Mouse (Mus musculus): Measurements from ENCODE around the gene H60b. TPM values are rescaled to one million over a fixed set of nuclear protein-coding genes. Genes with fewer than 3 reads are reported as not detected.
"Not testable (repeated sequence)": the region's sequence is repeated elsewhere in the genome, so short reads cannot be mapped to it uniquely, and the experiment has no call there.

H60b gene
- total RNA-seq (2015) = not detected in 2 replicates
- not detected in 2 replicates for total RNA-seq (2017)

GRCm38 (mm10) chr10:22158310-22158999, at the start of gene H60b, which contains the start of gene Raet1e:
H60b (plus strand) TSS chr10:22158586.
Raet1e (plus strand) TSS chr10:22158569.
- ATAC-seq (ENCODE audit: poor library complexity, severe bottlenecking) = peak; percentile 92

GRCm38 (mm10) chr10:22140665-22141280, 17.6 kb upstream of the H60b start:
- ATAC-seq (ENCODE audit: poor library complexity, severe bottlenecking) = peak; percentile 56

- not testable (repeated sequence) for ATAC-seq (ENCODE audit: poor library complexity, severe bottlenecking)
Observed at GRCm38 (mm10) chr10:22142194-22142593, 16.2 kb upstream of the H60b start.

- ATAC-seq (ENCODE audit: poor library complexity, severe bottlenecking) = no peak
Observed at GRCm38 (mm10) chr10:22142926-22143325, 15.5 kb upstream of the H60b start.

DNA sequence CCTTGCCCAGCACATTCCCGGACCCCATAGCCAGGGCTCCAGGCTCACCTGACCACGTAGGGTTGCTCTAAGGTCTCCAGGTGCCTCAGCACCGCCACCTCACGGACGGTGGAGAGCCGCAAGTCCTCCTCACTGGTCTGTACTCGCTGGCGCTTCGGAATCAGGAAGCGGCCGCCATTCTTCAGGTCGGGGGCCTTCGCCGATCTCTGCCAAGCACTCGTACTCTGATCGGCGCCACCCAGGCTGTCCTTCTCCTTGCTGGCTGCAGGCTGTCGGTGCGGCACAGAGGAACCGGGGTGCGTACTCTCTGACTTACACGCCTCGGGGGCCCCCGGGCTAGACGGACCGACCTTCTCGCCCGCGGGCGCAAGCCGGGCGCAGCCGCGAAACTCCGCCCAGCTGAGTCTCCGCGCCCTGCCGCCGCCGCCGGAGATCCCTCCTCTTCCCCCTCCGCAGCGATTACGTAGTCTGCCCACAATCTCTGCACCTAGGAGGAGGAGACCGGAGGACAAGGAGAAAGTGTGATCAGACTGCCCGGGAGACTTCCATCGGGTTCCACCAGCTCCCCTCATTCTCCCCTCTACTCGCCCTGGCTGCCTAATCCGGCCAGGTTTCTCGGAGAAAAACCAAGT, 9.8 kb upstream of the H60b start:
- ATAC-seq (ENCODE audit: poor library complexity, severe bottlenecking) = peak; percentile 88

DNA sequence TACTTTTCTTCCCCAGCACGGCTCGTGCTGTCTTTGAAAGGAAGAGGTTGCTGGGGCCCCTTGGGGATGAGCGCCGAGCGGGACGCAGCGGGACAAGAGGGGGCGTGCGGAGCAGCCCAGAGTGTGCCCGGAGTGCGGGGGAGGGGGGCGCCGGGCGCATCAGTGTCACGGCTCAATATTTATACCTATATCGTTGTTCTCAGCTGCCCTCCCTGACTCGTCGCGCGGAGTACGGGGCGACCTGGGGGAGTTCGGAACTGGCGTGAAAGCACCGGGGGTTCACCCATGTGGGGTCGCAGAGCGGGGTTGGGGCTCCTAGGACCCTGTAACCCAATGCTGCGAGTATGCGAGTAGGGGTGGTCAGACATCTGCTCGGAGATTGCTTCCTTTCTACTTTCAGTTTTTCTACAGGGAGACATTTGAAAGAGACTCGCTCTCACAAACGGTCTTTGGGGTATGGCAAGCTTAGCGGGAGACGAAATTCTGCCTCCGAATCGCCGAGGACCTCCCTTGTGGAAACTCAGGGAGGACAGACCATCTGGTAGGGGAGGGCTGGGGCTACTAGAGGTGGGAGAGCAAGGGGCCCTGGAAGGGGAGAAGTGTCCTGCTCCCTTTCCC, 9.2 kb upstream of the H60b start, which contains the start of gene E030030I06Rik:
E030030I06Rik (minus strand) TSS at position 198 of the 618 bp plus-strand sequence.
- ATAC-seq (ENCODE audit: poor library complexity, severe bottlenecking) = 0 out of 2 replicates have a peak, but pooled peaks have one; percentile 13

DNA sequence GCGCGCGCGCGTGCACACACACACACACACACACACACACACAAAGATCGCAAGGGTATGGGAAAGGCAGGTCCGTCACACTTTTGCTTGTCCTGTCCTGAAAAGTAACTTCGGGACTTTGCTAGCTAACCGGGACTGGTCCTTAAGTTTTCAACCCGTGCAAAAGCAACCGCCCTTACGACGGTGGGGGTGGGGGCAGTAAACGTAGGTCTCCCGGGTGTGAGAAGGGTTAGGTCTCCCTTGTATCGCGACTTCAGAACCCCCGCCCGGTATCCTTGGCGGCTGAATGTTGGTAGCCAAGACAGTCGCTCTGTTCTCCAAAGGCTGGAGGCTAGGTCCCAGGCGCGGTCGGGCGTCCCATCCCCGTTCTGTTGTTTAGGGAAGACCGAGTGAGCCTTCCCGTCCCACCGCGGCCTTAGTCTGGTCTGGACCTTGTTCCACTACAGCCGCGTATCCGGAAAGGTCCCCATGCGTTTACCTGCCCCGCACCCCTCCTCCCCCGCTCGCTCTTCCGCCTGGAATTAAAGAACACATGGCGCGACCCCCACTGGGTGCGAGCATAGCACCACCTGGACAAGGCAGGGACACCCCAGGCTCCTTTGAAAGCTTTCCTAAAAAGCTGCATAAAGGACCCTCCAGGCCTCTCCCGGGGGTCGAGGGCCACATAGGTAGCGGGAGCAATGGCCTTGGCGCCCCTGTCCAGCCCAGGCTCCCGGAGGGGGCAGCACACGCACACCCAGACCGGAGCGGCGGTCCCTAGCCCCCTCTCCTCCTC, 8.5 kb upstream of the H60b start:
- ATAC-seq (ENCODE audit: poor library complexity, severe bottlenecking) = no peak

- ATAC-seq (ENCODE audit: poor library complexity, severe bottlenecking) = 0 out of 2 replicates have a peak, but pooled peaks have one; percentile 13
Observed at GRCm38 (mm10) chr10:22150593-22150992, 7.8 kb upstream of the H60b start.

- not testable (repeated sequence) for ATAC-seq (ENCODE audit: poor library complexity, severe bottlenecking)
Observed at GRCm38 (mm10) chr10:22151056-22151862, 7.1 kb upstream of the H60b start.

GRCm38 (mm10) chr10:22151863-22152640, 6.3 kb upstream of the H60b start:
- not testable (repeated sequence) for ATAC-seq (ENCODE audit: poor library complexity, severe bottlenecking)

GRCm38 (mm10) chr10:22153147-22153690, 5.2 kb upstream of the H60b start:
- not testable (repeated sequence) for ATAC-seq (ENCODE audit: poor library complexity, severe bottlenecking)

DNA sequence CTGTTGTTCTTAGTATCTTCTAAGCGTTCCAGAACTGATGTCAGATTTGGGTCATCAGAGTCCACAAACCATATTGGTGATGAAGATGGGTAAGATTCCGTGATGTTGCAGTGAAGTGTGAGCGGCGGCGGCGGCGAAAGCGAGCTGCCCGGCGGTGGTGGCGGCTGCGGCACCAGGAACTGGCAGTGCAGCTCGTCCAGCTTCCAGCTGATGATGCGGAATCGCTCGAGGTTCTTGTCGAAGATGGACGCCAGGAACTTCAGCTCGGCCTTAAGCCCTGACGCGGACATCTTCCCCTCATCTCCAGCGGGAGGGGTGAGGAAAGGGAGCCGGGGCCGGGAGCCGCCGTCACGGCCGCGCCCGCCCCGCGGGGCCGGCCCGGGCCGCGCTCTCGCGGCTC, 4.3 kb upstream of the H60b start:
- ATAC-seq (ENCODE audit: poor library complexity, severe bottlenecking) = not testable (repeated sequence)

GRCm38 (mm10) chr10:22154871-22155799, 3.3 kb upstream of the H60b start:
- no peak for ATAC-seq (ENCODE audit: poor library complexity, severe bottlenecking)

GRCm38 (mm10) chr10:22159131-22159561, 760 bp downstream of the H60b start:
- ATAC-seq (ENCODE audit: poor library complexity, severe bottlenecking) = no peak

GRCm38 (mm10) chr10:22159581-22160140, 1.3 kb downstream of the H60b start:
- no peak for ATAC-seq (ENCODE audit: poor library complexity, severe bottlenecking)

DNA sequence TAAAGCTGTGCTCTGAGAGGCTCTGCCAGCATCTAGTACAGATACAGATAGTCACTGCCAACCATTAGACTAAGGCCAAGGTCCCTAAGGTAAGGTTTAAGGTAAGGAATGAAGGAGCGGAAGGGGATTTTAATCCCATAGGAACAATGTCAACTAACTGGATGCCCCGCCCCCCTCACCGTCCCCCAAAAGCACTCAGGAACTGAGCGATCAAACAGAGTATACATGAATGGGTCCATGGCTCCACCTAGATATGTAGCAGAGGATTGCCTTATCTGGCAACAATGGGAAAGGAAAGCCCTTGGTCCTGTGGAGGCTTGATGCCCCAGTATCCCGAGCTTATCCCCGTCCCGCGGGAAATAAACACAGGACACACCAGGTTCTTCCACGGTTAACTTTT, 4.9 kb downstream of the H60b start:
- not testable (repeated sequence) for ATAC-seq (ENCODE audit: poor library complexity, severe bottlenecking)
